Mouse (Mus musculus): ENCODE measurements around the gene Suds3. TPM values are rescaled to one million over a fixed set of nuclear protein-coding genes. Genes with fewer than 3 reads are reported as not detected.

Suds3 gene
- 10 to 100 TPM; 86.6 to 86.7 TPM for total RNA-seq (2023)

GRCm38 (mm10) chr5:117115836-117116366, at the start of gene Suds3:
Suds3 (minus strand) TSS chr5:117116113.

GRCm38 (mm10) chr5:117119777-117120488, 4.0 kb upstream of the Suds3 start, which contains the start of gene Taok3:
Taok3 (plus strand) TSS chr5:117120129.

Other genes with a start within 250 kb of the Suds3 start
- gene Taok3, start 4.0 kb upstream of the Suds3 start, total RNA-seq (2023) = 100 to 1,000 TPM; 118 to 126 TPM
- gene Pebp1, start 171.5 kb upstream of the Suds3 start, total RNA-seq (2023) = 100 to 1,000 TPM; 108 to 123 TPM
- gene Vsig10, start 203.0 kb upstream of the Suds3 start, total RNA-seq (2023) = under 1 TPM; 0.53 to 0.75 TPM
- 10 to 100 TPM; 41.4 to 52.9 TPM for gene Wsb2, start 241.2 kb upstream of the Suds3 start, total RNA-seq (2023)